Mouse (Mus musculus) thymus, adult 2 months (tissue): Measurements from ENCODE around the gene Foxp2.

ENCODE experiments used
- CTCF ChIP-seq: fragments of 200-500 bp; IDR thresholded peaks from 2 replicates; pipeline ENCODE4 v1.5.1; 2012; ENCODE audit warnings: mild to moderate bottlenecking, control low read depth, low read length, moderate library complexity, borderline replicate concordance; ENCODE audit not compliant: control insufficient read depth, poor library complexity, insufficient read depth; ENCODE audit errors: extremely low read depth
- POLR2A ChIP-seq: fragments of 200-500 bp; IDR thresholded peaks from 2 replicates; pipeline ENCODE4 v1.6.1; 2012; ENCODE audit warnings: mild to moderate bottlenecking, low read length, control low read depth, moderate library complexity; ENCODE audit not compliant: control insufficient read depth, poor library complexity, insufficient read depth; ENCODE audit errors: extremely low read depth

- TF ChIP-seq CTCF (no peak), POLR2A (no peak)
Observed at GRCm38 (mm10) chr6:15370827-15371226, 469.7 kb downstream of the Foxp2 start.
